Mouse (Mus musculus) thymus, adult 18-20 months (tissue): Measurements from ENCODE around the gene Ccdc7a.
A peak's percentile ranks its signal among the peaks of the same experiment; 100 is the strongest.
"Not testable (repeated sequence)": the region's sequence is repeated elsewhere in the genome, so short reads cannot be mapped to it uniquely, and the experiment has no call there.

Experiments used
- DNase-seq, 2 experiments: peaks; one replicate each; pipeline ENCODE4 v3.0.0; 2022; ENCODE audit warnings: mixed read lengths in 2 of 2

Gene Ccdc7a

GRCm38 (mm10) chr8:129065417-129065816 lies at the start of gene Ccdc7a:
Ccdc7a (minus strand) TSS chr8:129065517.
- DNase-seq: not testable (repeated sequence)

GRCm38 (mm10) chr8:129066834-129067233 lies 1.5 kb upstream of the Ccdc7a start, which contains the start of gene Ccdc7b:
Ccdc7b (plus strand) TSS chr8:129067134.
- DNase-seq: not testable (repeated sequence)

GRCm38 (mm10) chr8:128991389-128991788 lies 73.9 kb downstream of the Ccdc7a start:
- DNase-seq: no peak

DNA sequence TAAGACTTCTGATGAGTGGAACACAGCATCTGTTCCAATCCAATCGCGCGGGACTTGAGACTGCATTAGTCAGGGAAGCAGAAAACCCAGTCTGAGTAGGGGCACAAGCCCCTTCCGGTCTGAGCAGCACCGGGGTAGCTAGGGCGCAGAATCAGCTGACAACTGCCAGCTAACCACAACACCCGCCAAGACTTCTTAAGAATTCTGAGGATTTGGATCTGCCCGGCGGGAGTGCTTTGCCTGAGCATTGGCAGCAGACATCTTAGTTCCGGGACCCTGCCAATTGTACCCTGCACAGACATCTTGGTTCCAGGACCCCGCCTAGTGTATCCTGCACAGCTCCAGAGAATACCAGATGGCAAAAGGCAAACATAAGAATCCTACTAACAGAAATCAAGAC lies 116.4 kb downstream of the Ccdc7a start:
- DNase-seq: not testable (repeated sequence)

DNA sequence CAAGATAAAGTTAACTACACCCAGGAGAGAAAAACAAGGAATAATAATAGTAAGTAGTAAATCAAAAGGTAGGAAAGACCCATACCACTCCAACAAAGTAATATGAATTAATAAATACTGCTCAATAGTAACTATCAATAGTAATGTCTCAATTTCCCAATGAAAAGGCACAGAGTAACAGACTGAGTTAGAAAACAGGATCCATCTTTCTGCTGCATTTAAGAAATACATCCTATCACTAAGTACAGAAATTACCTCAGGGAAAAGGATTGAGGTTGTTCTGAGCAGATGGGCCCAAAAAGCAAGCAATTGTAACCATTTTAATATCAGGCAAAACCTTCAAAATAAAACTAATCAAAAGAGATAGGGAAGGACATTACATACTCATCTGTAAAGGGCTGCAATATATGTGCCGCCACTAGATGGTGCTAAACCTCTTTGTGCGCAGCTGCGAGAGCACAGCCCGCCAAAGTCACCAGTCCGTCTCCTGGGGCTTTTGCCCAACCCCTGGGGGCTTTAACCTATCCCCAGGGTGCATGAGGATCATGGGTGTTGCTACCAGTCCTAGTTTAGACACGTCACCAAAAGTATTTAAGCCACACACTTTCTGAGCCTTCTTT lies 124.2 kb downstream of the Ccdc7a start:
- DNase-seq: not testable (repeated sequence)

GRCm38 (mm10) chr8:128933446-128933845 lies 131.9 kb downstream of the Ccdc7a start:
- no peak for DNase-seq

DNA sequence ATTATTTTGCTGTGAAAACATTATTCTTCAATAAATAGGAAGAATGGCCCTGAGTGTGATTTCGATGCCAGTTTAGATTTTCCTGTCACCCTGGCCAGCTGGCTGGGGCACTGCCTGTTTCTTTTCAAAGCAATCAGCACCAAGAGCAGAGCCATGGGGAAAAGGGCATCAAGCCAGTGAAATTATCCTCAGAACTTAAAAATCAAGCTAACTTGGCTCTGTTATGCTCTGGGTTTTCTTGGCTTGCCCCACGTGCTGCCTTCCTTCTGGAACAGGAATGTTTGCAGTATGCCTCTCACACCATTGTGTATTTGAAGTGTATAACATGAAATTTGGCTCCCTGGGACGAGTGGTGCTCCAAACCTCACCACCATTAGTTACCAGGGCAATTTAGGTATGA lies 182.6 kb downstream of the Ccdc7a start:
- no peak for DNase-seq

- no peak for DNase-seq
Observed at GRCm38 (mm10) chr8:128843749-128844148, 221.6 kb downstream of the Ccdc7a start.

DNA sequence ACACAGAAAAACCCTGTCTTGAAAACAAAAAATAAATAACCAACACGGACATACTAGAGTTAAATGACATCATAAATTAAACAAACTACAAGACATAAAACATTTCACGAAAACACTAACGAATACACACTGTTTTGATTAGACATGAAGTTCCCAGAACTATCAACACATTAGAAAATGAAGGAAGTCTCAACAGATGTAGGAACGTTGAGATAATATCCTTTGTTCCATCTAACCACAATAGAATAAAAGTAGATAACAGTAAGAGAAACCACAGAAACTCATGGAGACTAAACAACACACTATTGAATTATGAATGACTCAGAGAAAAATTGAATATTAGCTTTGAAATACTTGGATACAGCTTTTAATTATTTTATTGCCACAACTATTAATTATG lies 252.8 kb downstream of the Ccdc7a start:
- no peak for DNase-seq

DNA sequence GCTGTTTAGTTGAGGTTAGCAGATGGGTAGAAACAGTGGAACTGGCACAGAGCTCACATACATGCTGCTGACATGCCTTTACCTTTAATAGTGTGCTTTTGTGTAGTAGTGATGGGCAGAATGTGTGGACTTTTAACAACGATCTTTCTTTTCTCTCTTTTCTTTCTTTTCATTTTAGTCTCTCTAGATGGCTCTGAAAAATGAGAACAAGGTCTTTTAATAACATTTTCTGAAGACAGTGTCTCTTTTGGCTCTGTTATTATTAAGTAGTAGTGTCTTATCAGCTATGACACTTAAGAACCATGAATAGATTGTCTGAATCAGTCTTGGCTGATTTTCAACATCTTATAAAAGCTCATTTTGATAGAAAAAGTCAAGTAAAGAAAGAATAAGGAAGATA lies 266.7 kb downstream of the Ccdc7a start, which contains the start of gene Gm3952:
Gene Gm3952 (minus strand): TSS at position 101 of the 400 bp plus-strand sequence.
- DNase-seq: no peak

- DNase-seq: no peak
Observed at GRCm38 (mm10) chr8:128735692-128736091, 329.6 kb downstream of the Ccdc7a start.

DNA sequence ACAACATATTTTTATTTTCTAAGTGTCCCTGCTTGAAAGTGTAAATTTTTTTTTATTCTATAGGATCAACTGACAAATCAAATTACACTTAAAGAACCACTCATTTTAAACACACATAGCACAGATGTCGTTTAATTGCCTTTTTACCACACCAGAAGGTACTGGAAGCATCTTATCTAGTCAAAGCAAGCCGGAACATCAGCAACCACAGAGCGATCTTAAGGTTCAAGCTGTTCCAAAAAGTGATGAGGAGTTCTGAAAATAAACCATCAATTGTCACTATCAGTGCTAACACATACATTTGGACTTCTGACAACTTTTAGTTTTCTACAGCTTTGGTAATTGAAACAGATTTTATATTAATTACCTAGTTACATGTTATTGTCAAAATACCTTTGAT lies 331.2 kb downstream of the Ccdc7a start:
- no peak for DNase-seq

DNA sequence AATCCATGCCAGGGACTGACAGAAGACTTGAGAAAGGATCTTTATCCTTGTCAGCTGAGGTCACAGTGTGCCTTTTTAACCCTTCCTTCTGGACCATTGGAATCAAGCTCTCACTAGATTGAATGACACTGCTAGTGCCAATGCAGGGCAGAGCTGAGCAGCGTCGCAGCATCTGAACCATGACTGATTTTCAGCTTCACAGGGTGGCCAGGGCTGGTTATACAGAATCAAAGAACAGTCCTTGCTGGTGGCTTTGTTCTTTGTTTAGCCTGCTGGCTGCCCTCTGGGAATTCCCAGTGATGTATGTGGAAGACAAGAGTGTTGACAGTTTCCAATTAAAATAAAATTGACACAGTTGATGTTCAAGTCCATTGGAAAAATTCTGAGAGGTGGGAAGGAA lies 333.1 kb downstream of the Ccdc7a start:
- no peak for DNase-seq

- DNase-seq: no peak
Observed at GRCm38 (mm10) chr8:128727213-128727612, 338.1 kb downstream of the Ccdc7a start.

GRCm38 (mm10) chr8:128724819-128725218 lies 340.5 kb downstream of the Ccdc7a start:
- no peak for DNase-seq

DNA sequence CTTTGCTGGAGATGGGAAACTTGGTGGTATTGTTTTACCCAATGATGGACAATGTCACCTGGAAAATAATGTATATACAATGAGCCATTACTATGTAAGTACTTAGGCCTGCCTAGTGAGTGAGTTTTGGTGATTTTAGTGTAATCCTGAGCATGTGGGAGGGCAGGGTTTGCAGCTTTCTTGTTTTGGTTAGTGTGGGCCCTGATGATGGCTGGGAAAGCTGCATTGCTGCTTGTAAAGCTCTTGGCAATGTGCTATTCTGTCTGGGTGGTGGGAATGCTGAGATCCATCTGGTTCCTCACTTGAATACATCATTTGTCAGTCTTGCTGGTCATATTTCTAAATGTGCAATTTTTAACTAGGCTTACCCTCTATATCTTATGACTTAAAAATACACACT lies 349.1 kb downstream of the Ccdc7a start:
- DNase-seq: no peak

GRCm38 (mm10) chr8:128709261-128709660 lies 356.1 kb downstream of the Ccdc7a start:
- DNase-seq: peak; percentile 49 to 60

DNA sequence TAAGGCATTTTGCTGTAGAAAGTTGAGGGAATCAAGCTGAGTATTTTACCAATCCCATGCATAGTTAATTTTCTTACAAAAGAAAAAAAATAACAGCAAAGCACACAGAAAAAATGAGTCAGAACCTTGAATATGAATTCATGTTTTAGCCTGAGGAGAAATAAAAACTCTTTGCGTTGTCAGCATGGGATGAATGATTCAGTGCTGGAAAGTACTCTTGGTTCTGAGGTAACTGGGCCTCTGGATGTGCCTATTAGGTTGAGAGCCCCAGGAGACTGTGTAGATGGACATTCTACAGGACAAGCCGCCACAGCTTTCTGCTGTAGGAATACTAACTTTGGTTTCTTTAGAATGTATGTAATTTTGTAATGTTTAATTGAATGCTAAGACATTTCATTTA lies 360.5 kb downstream of the Ccdc7a start:
- no peak for DNase-seq

GRCm38 (mm10) chr8:128704376-128704775 lies 360.9 kb downstream of the Ccdc7a start:
- no peak for DNase-seq

GRCm38 (mm10) chr8:128697945-128698344 lies 367.4 kb downstream of the Ccdc7a start:
- no peak for DNase-seq

DNA sequence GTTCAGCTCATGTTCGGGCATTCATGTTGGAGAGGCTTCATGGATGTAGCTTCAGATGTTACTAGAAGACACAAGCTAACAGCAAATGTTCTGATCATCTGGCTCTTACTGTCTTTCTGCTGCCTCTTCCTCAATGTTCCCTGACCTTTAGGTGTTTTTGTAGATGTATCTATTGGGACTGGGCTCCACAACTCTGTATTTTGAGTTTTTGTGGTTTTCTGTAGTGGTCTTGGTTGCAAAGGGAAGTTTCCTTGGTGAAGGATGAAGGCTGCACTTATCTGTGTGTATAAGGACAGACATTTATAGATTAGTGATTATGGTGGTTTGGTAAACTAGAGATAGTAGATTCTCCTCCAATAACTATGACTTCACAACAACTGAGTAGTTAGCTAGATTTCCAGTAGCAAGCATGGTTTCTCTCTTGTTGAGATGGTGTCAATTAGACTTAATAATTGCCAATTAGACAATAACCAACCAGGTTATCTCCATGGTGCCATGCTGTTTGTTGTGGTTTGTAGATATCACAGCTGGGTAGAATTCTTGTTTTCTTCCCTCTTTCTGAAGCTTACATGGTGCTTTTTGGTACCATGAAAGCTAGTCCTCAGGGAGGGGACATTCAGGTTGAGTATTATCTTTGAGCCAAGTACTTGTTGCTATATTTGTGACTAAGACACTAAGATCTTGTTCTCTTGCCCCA lies 368.5 kb downstream of the Ccdc7a start:
- DNase-seq: no peak

DNA sequence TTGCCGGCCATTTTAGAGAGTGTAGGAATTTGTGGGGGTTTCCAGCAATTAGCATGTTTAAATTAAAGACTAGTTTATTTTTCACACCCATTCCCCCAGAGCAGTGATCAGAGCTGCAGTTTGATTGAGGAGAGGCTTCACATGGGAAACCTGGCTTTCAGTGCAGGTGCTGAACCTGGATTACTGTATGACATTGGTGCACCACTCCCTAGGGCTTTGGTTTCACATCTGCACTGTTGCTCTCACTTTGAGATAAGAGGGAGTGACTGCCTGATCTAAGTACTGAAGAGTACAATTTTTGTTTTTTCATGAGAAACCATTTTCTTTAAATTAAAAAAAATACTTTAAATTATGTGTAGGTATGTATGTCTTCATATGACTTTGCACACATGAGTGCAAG lies 375.3 kb downstream of the Ccdc7a start:
- DNase-seq: no peak

- DNase-seq: no peak
Observed at GRCm38 (mm10) chr8:128688679-128689078, 376.6 kb downstream of the Ccdc7a start.

GRCm38 (mm10) chr8:128686429-128686990 lies 378.8 kb downstream of the Ccdc7a start:
- DNase-seq: no peak
